Mouse (Mus musculus) olfactory bulb, adult 2 months (tissue): Measurements from ENCODE around the gene Mapkapk5. TPM values are rescaled to one million over a fixed set of nuclear protein-coding genes. Genes with fewer than 3 reads are reported as not detected.

ENCODE experiments used
- H3K27ac ChIP-seq: fragments of 200-500 bp; 2 replicates; pipeline ENCODE4 v1.5.1; 2012; ENCODE audit warnings: low read depth, low read length; ENCODE audit not compliant: insufficient read depth
- H3K4me1 ChIP-seq: fragments of 200-500 bp; 2 replicates; pipeline ENCODE4 v1.6.1; 2012; ENCODE audit warnings: low read length; ENCODE audit not compliant: control insufficient read depth, insufficient read depth
- H3K4me3 ChIP-seq: fragments of 200-500 bp; 2 replicates; pipeline ENCODE4 v1.5.1; 2012; ENCODE audit warnings: mild to moderate bottlenecking, low read depth, low read length, moderate library complexity; ENCODE audit not compliant: insufficient read depth
- CTCF ChIP-seq: fragments of 200-500 bp; IDR thresholded peaks from 2 replicates; pipeline ENCODE4 v1.5.1; 2012; ENCODE audit warnings: low read depth, mild to moderate bottlenecking, low read length, moderate library complexity; ENCODE audit not compliant: insufficient read depth
- POLR2A ChIP-seq: fragments of 200-500 bp; IDR thresholded peaks from 2 replicates; pipeline ENCODE4 v1.6.1; 2012; ENCODE audit warnings: mild to moderate bottlenecking, low read depth, low read length, moderate library complexity; ENCODE audit not compliant: insufficient read depth
- WGBS: fragments of 180-500 bp; shearing (Covaris S2); methylation state at CpG from one replicate; pipeline ENCODE4 v1.1.7; 2018; 5-methylcytosine and 5-hydroxymethylcytosine counted together
- polyA plus RNA-seq: library from polyadenylated mRNA; stranded (reverse); fragments of >200 nt; gene quantifications from 2 replicates; pipeline ENCODE4 v1.2.4, GENCODE M21; 2012; ENCODE audit warnings: low replicate concordance; ENCODE audit not compliant: missing spikeins, insufficient read depth, insufficient read length

Gene Mapkapk5
- polyA plus RNA-seq, 1 experiment, result 681 TPM

GRCm38 (mm10) chr5:121569881-121570420, 24.2 kb upstream of the Mapkapk5 start:
- no peak overlapping the region for H3K27ac ChIP-seq
- TF ChIP-seq POLR2A (no peak), CTCF (no peak)
- H3K4me1 ChIP-seq, result no peaks in the 10 kb centered on the region
- H3K4me3 ChIP-seq, result no peak overlapping the region
- 76% methylated on average over 9 of the region's 9 CpGs for WGBS

- TF ChIP-seq CTCF (no peak), POLR2A (no peak)
- Histone ChIP-seq H3K4me3 (no peak overlapping the region), H3K27ac (no peak overlapping the region), H3K4me1 (peaks cover 5% of the 10 kb centered on the region)
- WGBS, result 91% methylated on average over 16 of the region's 16 CpGs
Measured at GRCm38 (mm10) chr5:121566035-121566681, 20.5 kb upstream of the Mapkapk5 start.

GRCm38 (mm10) chr5:121564468-121564895, 18.8 kb upstream of the Mapkapk5 start:
- Histone ChIP-seq H3K4me1 (peaks cover 5% of the 10 kb centered on the region), H3K27ac (no peak overlapping the region), H3K4me3 (no peak overlapping the region; the same call in 1 of the 2 replicates)
- 8% methylated on average over 11 of the region's 11 CpGs for WGBS
- TF ChIP-seq POLR2A, result no peak
- peak; percentile 60; the same call in 1 of the 2 replicates for TF ChIP-seq CTCF

GRCm38 (mm10) chr5:121562436-121562835, 16.7 kb upstream of the Mapkapk5 start:
- no peak overlapping the region for H3K27ac ChIP-seq
- no peak overlapping the region for H3K4me3 ChIP-seq
- WGBS, result 94% methylated on average over 3 of the region's 3 CpGs
- TF ChIP-seq CTCF (no peak), POLR2A (no peak)
- peaks cover 5% of the 10 kb centered on the region for H3K4me1 ChIP-seq

GRCm38 (mm10) chr5:121549196-121549595, 3.5 kb upstream of the Mapkapk5 start:
- Histone ChIP-seq H3K4me1 (peaks cover 8% of the 10 kb centered on the region), H3K27ac (no peak overlapping the region), H3K4me3 (no peak overlapping the region)
- TF ChIP-seq POLR2A (no peak), CTCF (no peak)
- 87% methylated on average over 7 of the region's 7 CpGs for WGBS

- Histone ChIP-seq H3K4me3 (no peak overlapping the region), H3K4me1 (peaks cover 14% of the 10 kb centered on the region), H3K27ac (no peak overlapping the region)
- 87% methylated on average over 3 of the region's 3 CpGs for WGBS
- TF ChIP-seq CTCF, result no peak
- TF ChIP-seq POLR2A, result no peak
Measured at GRCm38 (mm10) chr5:121547084-121547483, 1.4 kb upstream of the Mapkapk5 start.

- no peak for TF ChIP-seq CTCF
- TF ChIP-seq POLR2A, result no peak
Measured at GRCm38 (mm10) chr5:121546530-121546895, 808 bp upstream of the Mapkapk5 start.

GRCm38 (mm10) chr5:121544910-121545792, 554 bp downstream of the Mapkapk5 start, which contains the start of the genes Adam1a and Gm42878:
Gene Adam1a, minus strand, starts transcription at chr5:121545482.
Gene Gm42878, minus strand, starts transcription at chr5:121545482.
- Histone ChIP-seq H3K27ac (peak within 1 kb of the TSS; percentile 78), H3K4me1 (peaks cover 16% of the 10 kb centered on the region), H3K4me3 (peak within 1 kb of the TSS; percentile 83)
- TF ChIP-seq POLR2A, result no peak
- no peak for TF ChIP-seq CTCF
- under 1% methylated on average over 89 of the region's 97 CpGs for WGBS

More at GRCm38 (mm10) chr5:121546530-121546895, 808 bp upstream of the Mapkapk5 start:
- Histone ChIP-seq H3K27ac (no peak overlapping the region), H3K4me1 (peaks cover 14% of the 10 kb centered on the region), H3K4me3 (peak overlapping the region; percentile 83)
- WGBS, result 30% methylated on average over 6 of the region's 6 CpGs

- no peak overlapping the region for H3K4me3 ChIP-seq
- no peak overlapping the region for H3K27ac ChIP-seq
- H3K4me1 ChIP-seq, result peaks cover 16% of the 10 kb centered on the region
- TF ChIP-seq POLR2A (no peak), CTCF (no peak)
- 62% methylated on average over 3 of the region's 3 CpGs for WGBS
Measured at GRCm38 (mm10) chr5:121543370-121543769, 2.3 kb downstream of the Mapkapk5 start.

GRCm38 (mm10) chr5:121541235-121541634, 4.5 kb downstream of the Mapkapk5 start:
- 81% methylated on average over 7 of the region's 7 CpGs for WGBS
- Histone ChIP-seq H3K27ac (no peak overlapping the region), H3K4me3 (no peak overlapping the region), H3K4me1 (peaks cover 16% of the 10 kb centered on the region)
- TF ChIP-seq POLR2A, result no peak
- TF ChIP-seq CTCF, result no peak
